Mouse (Mus musculus) cerebellum, adult 9-10 months (tissue): ENCODE results near the gene Flt3l.
"Not testable (repeated sequence)": the region's sequence is repeated elsewhere in the genome, so short reads cannot be mapped to it uniquely, and the experiment has no call there.

ENCODE experiments used
- DNase-seq: peaks from one replicate; pipeline ENCODE4 v3.0.0; 2022

Gene Flt3l

GRCm38 (mm10) chr7:45122561-45123185 is 13.6 kb downstream of the Flt3l start:
- peak; percentile 44 for DNase-seq

DNA sequence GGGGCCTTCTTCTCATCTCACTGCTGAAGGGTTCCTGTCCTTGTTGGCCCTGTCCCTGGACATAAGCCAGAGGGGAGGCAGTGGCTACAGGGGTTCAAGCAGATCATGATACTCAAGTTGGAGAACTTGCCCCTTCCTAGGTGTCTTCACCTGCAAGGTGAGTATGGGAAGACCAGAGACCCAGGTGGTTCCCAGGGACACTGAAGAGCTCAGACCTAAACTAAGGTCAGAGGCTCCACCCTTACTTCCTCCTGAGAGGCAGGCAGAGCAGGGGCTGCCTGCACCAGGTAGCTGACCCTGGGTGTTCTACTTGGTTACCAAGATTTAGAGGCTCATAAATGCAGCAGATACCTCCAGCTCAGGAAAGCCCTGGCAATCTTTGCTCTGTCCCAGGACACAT is 14.3 kb downstream of the Flt3l start:
- no peak for DNase-seq

- no peak for DNase-seq
These were observed 14.8 kb downstream of the Flt3l start for GRCm38 (mm10) chr7:45121404-45121803.

DNA sequence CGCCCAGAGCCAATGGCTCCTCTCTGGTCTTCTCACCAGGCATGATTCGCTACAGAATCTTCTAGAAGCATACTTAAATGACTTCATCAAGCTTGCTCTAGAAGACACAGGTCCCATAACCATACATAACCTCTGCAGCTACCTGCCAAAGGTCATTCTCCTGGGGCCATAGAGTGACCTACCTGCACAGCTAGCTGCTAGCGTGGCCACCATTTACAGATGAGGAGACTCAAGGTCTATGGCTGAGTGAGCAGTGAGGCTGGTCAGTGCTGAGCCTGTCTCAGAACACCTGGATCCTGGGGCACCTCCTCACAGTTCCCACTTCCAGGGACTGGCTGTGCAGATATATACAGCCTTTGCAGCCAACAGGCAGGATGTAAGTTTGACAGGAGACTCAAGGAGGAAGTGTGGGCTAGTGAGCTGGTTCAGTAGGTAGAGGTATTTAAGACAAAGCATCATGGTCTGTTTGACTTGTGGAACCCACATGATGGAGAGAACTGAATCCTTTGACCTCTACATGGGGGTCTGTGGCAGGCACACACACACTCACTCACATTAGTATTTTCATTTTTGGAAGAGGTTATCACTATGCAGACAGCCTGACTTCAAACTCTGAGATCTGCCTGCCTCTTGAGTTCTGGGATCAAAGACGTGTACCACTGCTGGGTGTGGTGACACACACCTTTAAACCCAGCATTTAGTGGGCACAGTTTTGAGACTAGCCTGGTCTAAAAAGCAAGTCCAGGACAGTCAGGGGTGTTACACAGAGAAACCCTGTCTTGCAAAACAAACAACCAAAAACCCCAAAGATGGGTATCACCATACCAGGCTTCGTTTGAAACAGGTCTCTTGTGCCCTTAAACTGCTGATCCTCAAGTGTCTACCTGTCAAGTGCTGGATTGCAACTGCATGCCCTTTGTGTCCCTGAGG is 16.2 kb downstream of the Flt3l start:
- no peak for DNase-seq

DNA sequence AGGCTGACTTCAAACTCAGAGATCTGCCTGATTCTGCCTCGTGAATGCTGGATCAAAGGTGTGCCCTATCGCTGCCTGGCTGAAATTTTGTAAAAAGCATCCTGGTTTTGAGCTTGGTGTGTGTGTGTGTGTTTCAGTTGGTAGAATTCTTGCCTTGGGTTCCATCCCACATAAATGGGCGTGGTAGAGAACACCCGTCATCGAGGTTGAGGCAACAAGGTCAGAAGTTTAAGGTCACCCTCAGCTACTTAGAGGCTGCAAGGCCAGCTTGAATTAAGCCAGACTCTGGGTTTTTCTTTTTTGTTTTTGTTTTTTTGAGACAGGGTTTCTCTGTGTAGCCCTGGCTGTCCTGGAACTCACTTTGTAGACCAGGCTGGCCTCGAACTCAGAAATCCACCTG is 17.9 kb downstream of the Flt3l start:
- DNase-seq, result no peak

DNA sequence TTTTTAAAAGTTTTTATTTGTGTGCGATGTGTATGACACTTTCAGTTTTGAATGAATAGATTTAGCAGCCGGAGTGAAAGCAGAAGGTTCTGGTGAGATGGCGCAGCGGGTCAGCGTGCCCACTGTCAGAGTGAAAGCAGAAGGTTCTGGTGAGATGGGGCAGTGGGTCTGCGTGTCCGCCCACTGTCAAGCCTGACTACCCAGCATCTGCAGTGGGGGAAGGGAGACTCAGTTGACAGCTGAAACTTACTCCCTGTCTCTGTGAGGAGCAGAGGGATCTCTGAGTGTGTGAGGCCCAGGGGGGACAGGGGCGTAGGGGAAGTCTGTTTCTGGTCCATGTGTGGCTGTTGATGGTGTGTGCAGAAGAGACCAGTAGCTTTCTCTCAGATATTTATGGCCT is 18.7 kb downstream of the Flt3l start:
- no peak for DNase-seq

- no peak for DNase-seq
These were observed 22.8 kb downstream of the Flt3l start for GRCm38 (mm10) chr7:45113476-45113875.

DNA sequence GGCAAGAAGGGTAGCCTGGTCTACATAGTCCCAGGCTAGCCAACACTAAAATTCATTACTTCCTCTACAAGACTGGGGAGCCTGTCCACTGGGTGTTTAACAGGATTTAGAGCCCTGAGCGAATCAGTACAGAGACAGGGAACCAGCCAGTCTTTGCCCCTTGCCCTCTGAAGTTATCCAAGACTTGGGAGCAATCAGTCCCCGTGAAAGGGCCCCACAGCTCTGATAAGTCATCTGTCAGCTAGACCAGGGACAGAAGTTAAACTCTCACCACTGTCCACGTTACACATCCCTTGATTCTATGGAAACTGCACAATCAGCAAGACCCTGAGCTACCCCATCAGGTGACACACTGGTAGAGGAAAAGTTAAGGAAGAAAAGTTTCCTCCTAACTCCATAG is 23.7 kb downstream of the Flt3l start:
- no peak for DNase-seq

DNA sequence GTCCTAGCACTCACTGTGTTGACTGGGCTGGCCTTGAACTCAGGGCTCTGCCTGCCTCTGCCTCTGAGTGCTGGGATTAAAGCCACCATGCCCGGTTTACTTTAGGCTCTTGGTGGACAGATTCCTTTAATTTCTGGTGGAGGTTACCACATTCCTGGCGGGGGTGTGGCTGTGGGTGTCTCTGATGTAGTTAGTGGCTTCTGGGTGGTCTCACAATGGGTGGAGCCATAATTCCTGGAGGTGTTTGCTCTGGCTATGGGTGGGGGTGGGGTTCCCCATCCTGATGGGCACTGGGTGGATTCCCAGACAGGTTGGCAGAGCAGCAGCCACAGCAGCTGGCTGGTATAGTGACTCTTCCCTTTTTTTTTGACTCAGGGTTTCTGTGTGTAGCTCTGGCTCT is 24.3 kb downstream of the Flt3l start:
- DNase-seq, result no peak

GRCm38 (mm10) chr7:45110089-45110488 is 26.1 kb downstream of the Flt3l start:
- not testable (repeated sequence) for DNase-seq

DNA sequence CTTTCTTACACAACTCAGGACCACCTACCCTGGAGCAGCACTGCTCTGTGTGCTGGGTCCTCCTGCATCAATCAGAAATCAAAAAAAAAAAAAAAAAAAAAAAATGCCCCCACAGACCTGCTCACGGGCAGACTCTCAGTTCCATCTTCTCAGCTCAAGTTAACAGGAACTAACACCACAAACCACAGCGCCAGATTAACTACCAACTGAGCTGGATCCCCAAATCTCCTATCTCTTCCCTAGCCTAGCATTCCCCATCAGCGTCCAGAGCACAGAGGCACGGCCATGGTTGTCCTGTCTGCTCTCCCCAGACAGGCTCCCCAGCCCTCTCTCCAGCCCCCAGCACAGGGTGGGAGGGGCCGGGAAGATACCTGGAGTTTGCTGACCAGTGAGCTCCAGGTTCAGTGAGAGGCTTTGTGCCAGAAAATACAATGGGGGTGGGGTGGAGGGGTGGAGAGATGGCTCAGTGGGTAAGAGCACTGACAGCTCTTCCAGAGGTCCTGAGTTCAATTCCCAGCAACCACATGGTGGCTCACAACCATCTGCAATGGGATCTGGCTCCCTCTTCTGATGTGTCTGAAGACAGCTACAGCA is 29.1 kb downstream of the Flt3l start:
- DNase-seq, result no peak

DNA sequence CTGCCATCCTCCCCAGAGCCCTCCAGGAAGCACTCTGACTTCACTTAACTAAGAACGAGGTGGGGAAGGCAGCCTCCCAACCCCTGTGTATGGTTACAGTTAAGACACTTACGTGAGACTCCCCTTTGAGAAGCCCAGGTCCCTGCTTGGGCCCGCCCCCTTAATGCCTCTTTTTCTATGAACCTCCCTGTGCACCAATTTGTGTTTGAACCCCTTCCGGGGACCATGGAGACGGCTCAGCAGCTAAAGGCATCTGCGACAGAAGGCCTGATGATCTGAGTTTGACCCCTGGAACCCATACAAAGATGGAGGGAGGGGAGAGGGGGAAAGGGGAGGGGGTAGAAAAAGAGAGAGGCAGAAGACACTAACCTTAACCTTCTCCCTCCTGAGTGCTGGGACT is 29.8 kb downstream of the Flt3l start:
- no peak for DNase-seq

DNA sequence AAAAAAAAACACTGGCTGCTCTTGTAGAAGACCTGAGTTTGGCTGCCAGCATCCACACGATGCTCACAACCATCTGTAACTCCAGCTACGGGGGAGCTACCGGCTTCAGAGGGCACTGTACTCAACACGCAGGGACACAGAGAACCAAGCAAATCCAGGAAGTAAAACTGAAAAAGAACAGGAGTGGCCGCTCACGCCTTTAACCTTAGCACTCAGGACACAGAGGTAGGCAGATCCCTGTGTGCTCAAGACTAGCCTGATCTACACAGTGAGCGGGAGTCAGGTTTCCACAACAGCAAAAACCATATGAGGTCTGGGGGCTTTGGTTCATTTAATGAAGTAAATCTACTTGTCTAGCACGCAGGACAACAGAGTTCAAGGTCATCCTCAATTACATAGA is 30.7 kb downstream of the Flt3l start:
- no peak for DNase-seq

GRCm38 (mm10) chr7:45104941-45105340 is 31.3 kb downstream of the Flt3l start:
- DNase-seq, result no peak

DNA sequence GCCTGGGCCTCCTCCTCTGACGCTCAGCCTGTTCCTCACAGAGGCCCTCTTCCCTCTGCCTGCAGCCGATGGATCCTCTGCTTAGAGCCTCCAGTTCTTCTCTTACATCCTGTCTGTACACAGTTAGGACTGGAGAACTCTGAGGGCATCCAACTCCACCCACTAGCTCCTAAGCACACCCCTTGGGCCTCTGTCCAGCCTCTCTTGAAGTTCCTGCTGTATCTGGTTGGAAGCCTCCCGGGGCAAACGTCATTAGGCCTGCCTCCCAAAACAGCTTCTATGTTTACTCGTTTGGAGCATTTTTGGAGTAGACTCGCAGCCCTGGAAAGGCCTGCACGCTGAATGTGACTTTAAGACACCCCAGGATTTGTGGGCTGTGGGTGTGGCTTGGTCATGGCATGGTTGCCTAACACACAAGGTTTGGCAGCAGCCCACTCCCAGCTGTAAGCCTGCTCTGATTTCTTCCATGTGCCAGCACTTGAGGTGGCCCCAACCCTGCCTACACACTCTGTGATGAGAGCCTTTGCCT is 32.5 kb downstream of the Flt3l start, which contains the start of gene Fcgrt:
Gene Fcgrt, minus strand, starts transcription at position 200 of the 529 bp plus-strand sequence.
- DNase-seq, result peak; percentile 42

GRCm38 (mm10) chr7:45102940-45103585 is 33.2 kb downstream of the Flt3l start:
- no peak for DNase-seq

GRCm38 (mm10) chr7:45102441-45102840 is 33.8 kb downstream of the Flt3l start:
- DNase-seq, result no peak

- no peak for DNase-seq
These were observed 36.2 kb downstream of the Flt3l start for GRCm38 (mm10) chr7:45100046-45100445.

- no peak for DNase-seq
These were observed 37.5 kb downstream of the Flt3l start for GRCm38 (mm10) chr7:45098541-45099240.

- no peak for DNase-seq
These were observed 38.8 kb downstream of the Flt3l start for GRCm38 (mm10) chr7:45097479-45097878.

GRCm38 (mm10) chr7:45095965-45096364 is 40.3 kb downstream of the Flt3l start:
- not testable (repeated sequence) for DNase-seq

DNA sequence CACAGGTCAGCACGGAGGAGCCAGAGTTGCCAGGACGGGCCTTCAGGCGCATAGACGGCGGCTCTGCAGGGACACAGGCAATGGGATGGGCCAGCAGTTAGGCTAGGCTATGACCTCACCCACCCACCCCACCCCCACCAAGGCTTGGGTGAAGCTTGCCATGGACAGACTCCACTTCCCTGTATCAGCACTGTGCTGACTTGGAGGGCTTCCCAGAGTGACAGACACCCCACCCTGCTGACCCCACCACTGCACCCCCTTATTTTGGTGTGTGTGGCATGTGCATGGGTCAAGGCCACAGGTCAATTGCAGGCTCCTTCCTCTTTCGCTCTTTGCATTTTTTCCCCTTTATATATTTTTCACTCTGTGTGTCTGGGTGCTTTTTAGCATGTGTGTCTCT is 40.9 kb downstream of the Flt3l start:
- DNase-seq, result no peak
